Mouse (Mus musculus) lung, adult 10 weeks (tissue): ENCODE data around the gene Mmp3. TPM values are rescaled to one million over a fixed set of nuclear protein-coding genes. Genes with fewer than 3 reads are reported as not detected.

ENCODE experiments used
- polyA plus RNA-seq: library from polyadenylated mRNA; stranded (reverse); fragments of 350-450 nt; fragmentation: Illumina TruSeq; extraction: RNeasy Lipid Tissue Mini Kit (QIAGEN cat#74804); gene quantifications from one replicate; pipeline ENCODE4 v1.2.3, GENCODE M21; 2014; ENCODE audit warnings: low read depth, low replicate concordance; ENCODE audit not compliant: insufficient read depth

Mmp3 gene
- polyA plus RNA-seq = 37.3 TPM

DNA sequence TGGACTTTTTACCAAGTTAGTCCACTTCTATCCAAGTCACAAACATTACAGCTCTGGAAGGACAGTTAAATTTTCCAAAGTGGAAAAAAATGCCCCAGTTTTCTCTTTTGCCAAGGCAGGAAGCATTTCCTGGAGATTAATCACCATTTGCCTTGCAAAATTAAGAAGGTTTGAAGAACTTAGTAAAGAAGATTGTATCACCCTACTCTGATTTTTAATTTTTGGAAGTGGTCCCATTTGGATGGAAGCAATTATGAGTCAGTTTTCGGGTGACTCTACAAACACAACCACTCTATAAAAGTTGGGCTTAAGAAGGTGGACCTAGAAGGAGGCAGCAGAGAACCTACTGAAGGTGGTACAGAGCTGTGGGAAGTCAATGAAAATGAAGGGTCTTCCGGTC lies at the start of gene Mmp3:
Mmp3 (plus strand) TSS at position 301 of the 400 bp plus-strand sequence.

GRCm38 (mm10) chr9:7502051-7502450 lies 56.4 kb downstream of the Mmp3 start, which contains the start of gene Mmp10:
Gene Mmp10, plus strand, starts transcription at chr9:7502352.

Other genes starting within 250 kb of the Mmp3 start
- 0.28 TPM for gene Mmp13, start 173.3 kb upstream of the Mmp3 start, polyA plus RNA-seq
- 3.3 TPM for gene Mmp12, start 101.4 kb upstream of the Mmp3 start, polyA plus RNA-seq
- gene Mmp1b, start 57.8 kb upstream of the Mmp3 start, polyA plus RNA-seq = not detected
- gene Mmp10, start 56.5 kb downstream of the Mmp3 start, polyA plus RNA-seq = not detected
- 2.2 TPM for gene Mmp8, start 112.6 kb downstream of the Mmp3 start, polyA plus RNA-seq
- 0.79 TPM for gene Mmp27, start 125.6 kb downstream of the Mmp3 start, polyA plus RNA-seq
- gene Mmp20, start 182.4 kb downstream of the Mmp3 start, polyA plus RNA-seq = not detected
- not detected for gene Mmp7, start 246.3 kb downstream of the Mmp3 start, polyA plus RNA-seq